Mouse (Mus musculus) limb, embryonic 11.5 days (tissue): ENCODE results near the gene Cops7a. TPM values are rescaled to one million over a fixed set of nuclear protein-coding genes. Genes with fewer than 3 reads are reported as not detected.

Experiments
- ATAC-seq: fragments of 200-750 bp; cut with Nextera tagmentation; 2 replicates; pipeline ENCODE4 v1.8.0; 2017; ENCODE audit warnings: low read depth; ENCODE audit not compliant: insufficient number of reproducible peaks, low FRiP score, low TSS enrichment
- DNase-seq: peaks from one replicate; pipeline ENCODE4 v3.0.0-alpha.2; 2015; ENCODE audit warnings: low spot score
- H3K27ac ChIP-seq: fragments of 300-500 bp; sonication (generic); replicated peaks from 2 replicates; pipeline ENCODE4 v1.5.1; 2014; ENCODE audit warnings: low read depth, mild to moderate bottlenecking, low read length
- H3K27me3 ChIP-seq: fragments of 300-500 bp; sonication (generic); 2 replicates; pipeline ENCODE4 v1.6.1; 2014; ENCODE audit warnings: mild to moderate bottlenecking, low read length, mixed read lengths; ENCODE audit not compliant: control insufficient read depth, insufficient read depth
- H3K36me3 ChIP-seq: fragments of 300-500 bp; sonication (generic); 2 replicates; pipeline ENCODE4 v1.6.1; 2014; ENCODE audit warnings: mild to moderate bottlenecking, low read length, moderate library complexity, mixed read lengths; ENCODE audit not compliant: control insufficient read depth, insufficient read depth
- H3K4me1 ChIP-seq: fragments of 300-500 bp; sonication (generic); 2 replicates; pipeline ENCODE4 v1.6.1; 2014; ENCODE audit warnings: low read length, mixed read lengths; ENCODE audit not compliant: control insufficient read depth, insufficient read depth
- H3K4me2 ChIP-seq: fragments of 300-500 bp; sonication (generic); 2 replicates; pipeline ENCODE4 v1.6.1; 2014; ENCODE audit warnings: low read depth, mild to moderate bottlenecking, moderate library complexity; ENCODE audit not compliant: severe bottlenecking
- H3K4me3 ChIP-seq: fragments of 300-500 bp; sonication (generic); 2 replicates; pipeline ENCODE4 v1.5.1; 2014; ENCODE audit warnings: low read depth, low read length
- H3K9ac ChIP-seq: fragments of 300-500 bp; sonication (generic); 2 replicates; pipeline ENCODE4 v1.6.1; 2014; ENCODE audit warnings: mild to moderate bottlenecking, low read length
- H3K9me3 ChIP-seq: fragments of 300-500 bp; sonication (generic); 2 replicates; pipeline ENCODE4 v1.6.1; 2016; ENCODE audit warnings: low read length; ENCODE audit not compliant: control insufficient read depth
- whole genome bisulfite sequencing: fragments of 180-500 bp; shearing (Covaris S2); extraction: QIAGEN DNeasy Blood & Tissue Kit; methylation state at CpG from one replicate; pipeline ENCODE4 v1.1.7; 2014; 5-methylcytosine and 5-hydroxymethylcytosine counted together
- polyA plus RNA-seq: library from polyadenylated mRNA; unstranded; fragments of >200 nt; fragmentation: Nextera tagmentation; extraction: Ambion mirVana; gene quantifications from 2 replicates; pipeline ENCODE4 v1.2.1, GENCODE M21; 2014

The Cops7a gene
- polyA plus RNA-seq, 1 experiment from 2014 or later, result 129 TPM

- WGBS, result 1% methylated on average over 47 of the region's 48 CpGs
- peak overlapping the region; percentile 91 for H3K9ac ChIP-seq
- DNase-seq (peak; percentile 58), ATAC-seq (peak; percentile 58)
- peak overlapping the region; percentile 82 for H3K27ac ChIP-seq
- peaks cover 10% of the 10 kb centered on the region for H3K4me1 ChIP-seq
- H3K36me3 ChIP-seq, result peaks cover 19% of the 10 kb centered on the region
- no peaks in the 10 kb centered on the region for H3K9me3 ChIP-seq
- H3K4me2 ChIP-seq, result peak overlapping the region; percentile 71
- H3K4me3 ChIP-seq, result peak overlapping the region; percentile 91
- no peaks in the 10 kb centered on the region for H3K27me3 ChIP-seq
These were observed 33.6 kb downstream of the Cops7a start for GRCm38 (mm10) chr6:124931525-124932313.

GRCm38 (mm10) chr6:124930754-124931524 is 34.4 kb downstream of the Cops7a start, which contains the start of gene Mlf2:
Mlf2 (plus strand) TSS chr6:124931386.
- Histone ChIP-seq H3K9ac (peak within 1 kb of the TSS; percentile 91), H3K36me3 (peaks cover 13% of the 10 kb centered on the region), H3K27me3 (no peaks in the 10 kb centered on the region), H3K4me3 (peak within 1 kb of the TSS; percentile 91), H3K4me1 (peaks cover 10% of the 10 kb centered on the region), H3K9me3 (no peaks in the 10 kb centered on the region), H3K27ac (peak within 1 kb of the TSS; percentile 82), H3K4me2 (peak within 1 kb of the TSS; percentile 71)
- ATAC-seq (peak; percentile 94), DNase-seq (peak; percentile 100)
- WGBS, result under 1% methylated on average over 48 of the region's 64 CpGs

- DNase-seq, result no peak
- WGBS, result 51% methylated on average over 1 of the region's 1 CpGs
- Histone ChIP-seq H3K27ac (peak overlapping the region; percentile 82), H3K9ac (no peak overlapping the region), H3K36me3 (peaks cover 11% of the 10 kb centered on the region), H3K9me3 (no peaks in the 10 kb centered on the region), H3K4me2 (peak overlapping the region; percentile 18), H3K27me3 (no peaks in the 10 kb centered on the region), H3K4me3 (peak overlapping the region; percentile 91), H3K4me1 (peaks cover 15% of the 10 kb centered on the region)
- ATAC-seq, result no peak; the same call in 1 of the 2 replicates
These were observed 35.1 kb downstream of the Cops7a start for GRCm38 (mm10) chr6:124930231-124930630.

GRCm38 (mm10) chr6:124925941-124926340 is 39.4 kb downstream of the Cops7a start:
- Histone ChIP-seq H3K27ac (0 out of 2 replicates have a peak overlapping the region, but pooled peaks have one; percentile 12), H3K4me1 (peaks cover 19% of the 10 kb centered on the region), H3K9ac (no peak overlapping the region), H3K4me3 (no peak overlapping the region), H3K9me3 (no peaks in the 10 kb centered on the region), H3K36me3 (no peaks in the 10 kb centered on the region), H3K27me3 (no peaks in the 10 kb centered on the region), H3K4me2 (no peak overlapping the region)
- WGBS, result 58% methylated on average over 5 of the region's 5 CpGs
- no peak for ATAC-seq
- DNase-seq, result no peak

GRCm38 (mm10) chr6:124925173-124925793 is 40.1 kb downstream of the Cops7a start:
- Histone ChIP-seq H3K4me2 (0 out of 2 replicates have a peak overlapping the region, but pooled peaks have one; percentile 0), H3K9ac (no peak overlapping the region), H3K27me3 (no peaks in the 10 kb centered on the region), H3K4me3 (no peak overlapping the region), H3K9me3 (no peaks in the 10 kb centered on the region), H3K4me1 (peaks cover 23% of the 10 kb centered on the region), H3K27ac (no peak overlapping the region), H3K36me3 (no peaks in the 10 kb centered on the region)
- 18% methylated on average over 12 of the region's 12 CpGs for WGBS
- DNase-seq, result peak; percentile 51
- ATAC-seq, result no peak

GRCm38 (mm10) chr6:124921539-124921938 is 43.8 kb downstream of the Cops7a start:
- peaks cover 30% of the 10 kb centered on the region for H3K4me1 ChIP-seq
- WGBS, result 80% methylated on average over 4 of the region's 4 CpGs
- no peak for DNase-seq

GRCm38 (mm10) chr6:124920318-124921085 is 44.8 kb downstream of the Cops7a start:
- H3K4me2 ChIP-seq, result peak overlapping the region; percentile 30
- H3K9ac ChIP-seq, result peak overlapping the region; percentile 56
- H3K4me1 ChIP-seq, result peaks cover 36% of the 10 kb centered on the region
- H3K36me3 ChIP-seq, result no peaks in the 10 kb centered on the region; the same call in 1 of the 2 replicates
- H3K27me3 ChIP-seq, result no peaks in the 10 kb centered on the region
- no peaks in the 10 kb centered on the region for H3K9me3 ChIP-seq
- WGBS, result 24% methylated on average over 9 of the region's 9 CpGs
- no peak overlapping the region for H3K4me3 ChIP-seq
- ATAC-seq (no peak), DNase-seq (no peak)
- H3K27ac ChIP-seq, result peak overlapping the region; percentile 96

More at GRCm38 (mm10) chr6:124921539-124921938, 43.8 kb downstream of the Cops7a start:
- no peak for ATAC-seq
- H3K9ac ChIP-seq, result no peak overlapping the region
- no peaks in the 10 kb centered on the region for H3K27me3 ChIP-seq
- H3K9me3 ChIP-seq, result no peaks in the 10 kb centered on the region
- no peaks in the 10 kb centered on the region for H3K36me3 ChIP-seq
- no peak overlapping the region; the same call in 1 of the 2 replicates for H3K27ac ChIP-seq
- H3K4me2 ChIP-seq, result no peak overlapping the region
- H3K4me3 ChIP-seq, result no peak overlapping the region
